10 mouse cellular contexts compared by ENCODE assay signal in genomic region chr1:72577481-72577922, GRCm38 (mm10). TPM values are rescaled to one million over a fixed set of nuclear protein-coding genes. Genes with fewer than 3 reads are reported as not detected.
DNase-seq lines count a peak whose midpoint lies in the region; ATAC-seq lines count a peak whose summit lies in the region.
"Had no signal": no experiment of that assay in that cellular context is flagged by ENCODE, and none has a peak within 500 bp of the region (broad histone marks: within the 10 kb centered on the region; RNA-seq: fewer than 3 reads in every experiment).

No protein-coding gene starts in this region.

- H3K27me3 ChIP-seq in heart, embryonic 13.5 days (replicated peaks) = peaks cover 46% of the 10 kb centered on the region
- H3K27me3 ChIP-seq in midbrain, embryonic 14.5 days (ENCODE audit: control insufficient read depth, insufficient read depth, low read length) = no peaks in the 10 kb centered on the region; the same call in 1 of the 2 replicates
- H3K27me3 ChIP-seq in liver, embryonic 11.5 days (replicated peaks; ENCODE audit: control insufficient read depth, insufficient read depth, low read length) = peaks cover 14% of the 10 kb centered on the region

- no peaks in the 10 kb centered on the region for H3K36me3 ChIP-seq in heart, embryonic 13.5 days
- H3K36me3 ChIP-seq in midbrain, embryonic 14.5 days (ENCODE audit: control insufficient read depth, insufficient read depth, low read length) = no peaks in the 10 kb centered on the region
- H3K36me3 ChIP-seq in liver, embryonic 11.5 days (ENCODE audit: control insufficient read depth, insufficient read depth, low read length) = no peaks in the 10 kb centered on the region

- intact Hi-C loops in heart, postnatal 25 days (cut with DNase I) = loop anchor here (5.0 kb wide), 1 partner anchor 265 kb away; no protein-coding TSS in a partner anchor

- H3K4me3 ChIP-seq in heart, embryonic 13.5 days = peak overlapping the region; percentile 20; the same call in 1 of the 2 replicates
- H3K4me3 ChIP-seq in midbrain, embryonic 14.5 days (replicated peaks; ENCODE audit: low read depth, low read length) = no peak overlapping the region
- no peak overlapping the region for H3K4me3 ChIP-seq in liver, embryonic 11.5 days (ENCODE audit: low read depth, low read length)

- H3K9ac ChIP-seq in heart, embryonic 13.5 days = peak overlapping the region; percentile 68; the same call in 1 of the 2 replicates
- peak overlapping the region; percentile 18; the same call in 1 of the 2 replicates for H3K9ac ChIP-seq in midbrain, embryonic 14.5 days (replicated peaks; ENCODE audit: low read length)
- H3K9ac ChIP-seq in liver, embryonic 11.5 days (ENCODE audit: low read depth, low read length) = no peak overlapping the region
- H3K9ac ChIP-seq: liver, postnatal 0 days had no signal

- no peak for ATAC-seq in heart, embryonic 13.5 days (ENCODE audit: extremely low read depth, insufficient number of reproducible peaks, low FRiP score, low TSS enrichment)
- ATAC-seq in midbrain, embryonic 14.5 days (ENCODE audit: low FRiP score, low TSS enrichment) = peak; percentile 34; the same call in 1 of the 2 replicates
- ATAC-seq in liver, embryonic 11.5 days (replicated peaks; ENCODE audit: low FRiP score) = no peak
- ATAC-seq: intestine, postnatal 0 days; liver, postnatal 0 days had no signal

- no peak overlapping the region for H3K27ac ChIP-seq in heart, embryonic 13.5 days (replicated peaks)
- no peak overlapping the region for H3K27ac ChIP-seq in midbrain, embryonic 14.5 days (replicated peaks; ENCODE audit: low read depth, low read length)
- no peak overlapping the region for H3K27ac ChIP-seq in liver, embryonic 11.5 days (ENCODE audit: low read depth, low read length)

- DNase-seq in heart, postnatal 25 days (ENCODE audit: low spot score) = no peak
- peak; percentile 48 for DNase-seq in ZHBTc4 (ENCODE audit: low read depth, low spot score)
- peak; percentile 32 for DNase-seq in forelimb bud, embryonic 11.5 days (ENCODE audit: low read depth, low spot score)
- peak; percentile 61 for DNase-seq in midbrain, embryonic 14.5 days
- no peak for DNase-seq in adrenal gland, postnatal 36 days
- no peak for DNase-seq in urinary bladder, adult 2 months (ENCODE audit: low spot score)
- DNase-seq in liver, embryonic 11.5 days (ENCODE audit: low spot score) = no peak
- DNase-seq: liver, postnatal 0 days had no signal

- H3K4me2 ChIP-seq in heart, embryonic 13.5 days = peak overlapping the region; percentile 56
- H3K4me2 ChIP-seq in midbrain, embryonic 14.5 days (ENCODE audit: low read length) = peak overlapping the region; percentile 45
- no peak overlapping the region for H3K4me2 ChIP-seq in liver, embryonic 11.5 days

- H3K9me3 ChIP-seq in heart, embryonic 13.5 days = no peaks in the 10 kb centered on the region
- no peaks in the 10 kb centered on the region for H3K9me3 ChIP-seq in midbrain, embryonic 14.5 days (ENCODE audit: control insufficient read depth, low read length)
- no peaks in the 10 kb centered on the region for H3K9me3 ChIP-seq in liver, embryonic 11.5 days (ENCODE audit: control insufficient read depth, low read length)

- peaks cover 2% of the 10 kb centered on the region; the same call in 1 of the 2 replicates for H3K4me1 ChIP-seq in heart, embryonic 13.5 days
- H3K4me1 ChIP-seq in midbrain, embryonic 14.5 days (ENCODE audit: control insufficient read depth, insufficient read depth, low read length) = peaks cover 17% of the 10 kb centered on the region
- H3K4me1 ChIP-seq in liver, embryonic 11.5 days (replicated peaks; ENCODE audit: control insufficient read depth, insufficient read depth, low read length) = no peaks in the 10 kb centered on the region

- 9% methylated on average over 12 of the region's 12 CpGs for WGBS in heart, embryonic 13.5 days
- WGBS in midbrain, embryonic 14.5 days = 3% methylated on average over 12 of the region's 12 CpGs
- 21% methylated on average over 12 of the region's 12 CpGs for WGBS in liver, embryonic 11.5 days

RNA-seq across cellular contexts. Expression of gene Smarcal1, which starts 5.5 kb away (rescaled TPM):
- 13.9 and 15.0 TPM in 2 replicates for polyA plus RNA-seq in heart, embryonic 13.5 days (2015; fragmentation: Nextera tagmentation; extraction: Ambion mirVana)
- 10 to 100 TPM; 24.7 to 28.3 TPM for total RNA-seq in heart, postnatal 25 days (2021)
- polyA plus RNA-seq in midbrain, embryonic 14.5 days (2014; fragmentation: Nextera tagmentation; extraction: Ambion mirVana) = 25.1 and 35.9 TPM in 2 replicates
- total RNA-seq in adrenal gland, postnatal 36 days (2021) = 10 to 100 TPM; 44.8 to 47.0 TPM
- 28.6 and 29.7 TPM in 2 replicates for polyA plus RNA-seq in urinary bladder, adult 2 months (2012; rRNA removed)
- polyA plus RNA-seq in liver, embryonic 11.5 days (2014; fragmentation: Nextera tagmentation; extraction: Ambion mirVana) = 18.7 and 19.9 TPM in 2 replicates

RNA-seq across cellular contexts. Expression of gene March4, which starts 40.8 kb away (rescaled TPM):
- not detected in 2 replicates for polyA plus RNA-seq in heart, embryonic 13.5 days (2015; fragmentation: Nextera tagmentation; extraction: Ambion mirVana)
- total RNA-seq in heart, postnatal 25 days (2021) = not detected
- polyA plus RNA-seq in midbrain, embryonic 14.5 days (2014; fragmentation: Nextera tagmentation; extraction: Ambion mirVana) = 5.2 and 5.7 TPM in 2 replicates
- under 1 TPM; 0.30 to 0.56 TPM for total RNA-seq in adrenal gland, postnatal 36 days (2021)
- 0.04 and 0.18 TPM in 2 replicates for polyA plus RNA-seq in urinary bladder, adult 2 months (2012; rRNA removed)
- polyA plus RNA-seq in liver, embryonic 11.5 days (2014; fragmentation: Nextera tagmentation; extraction: Ambion mirVana) = not detected in 2 replicates
- polyA plus RNA-seq: liver, postnatal 0 days had no signal

Comparison
In these comparisons a context has a peak if more than half of its experiments do, and no peak if none do; other contexts are left out.
1. DNase-seq: peak in ZHBTc4 (single experiment), forelimb bud, embryonic 11.5 days (single experiment) and midbrain, embryonic 14.5 days (single experiment); none in heart, postnatal 25 days (single experiment), adrenal gland, postnatal 36 days (0 of 2), urinary bladder, adult 2 months (single experiment) and liver, embryonic 11.5 days (single experiment).